Mouse (Mus musculus): ENCODE measurements around the gene Scgb1c1. TPM values are rescaled to one million over a fixed set of nuclear protein-coding genes. Genes with fewer than 3 reads are reported as not detected.
"Not testable (repeated sequence)": the region's sequence is repeated elsewhere in the genome, so short reads cannot be mapped to it uniquely, and the experiment has no call there.

Gene Scgb1c1
- polyA plus RNA-seq, 1 experiment, result not detected

GRCm38 (mm10) chr7:140880865-140881515 is 35.6 kb downstream of the Scgb1c1 start:
- 4% methylated on average over 8 of the region's 8 CpGs for WGBS
- peaks cover 2% of the 10 kb centered on the region; the same call in 1 of the 2 replicates for H3K4me1 ChIP-seq (ENCODE audit: control insufficient read depth, insufficient read depth, insufficient read length, low read length)
- TF ChIP-seq CTCF (IDR thresholded peaks at IDR 0.05; ENCODE audit: extremely low read depth, insufficient read length, insufficient replicate concordance, low read depth, low read length), result no peak
- TF ChIP-seq POLR2A (IDR thresholded peaks at IDR 0.05; ENCODE audit: low read depth, low read length), result no peak
- no peaks in the 10 kb centered on the region for H3K27me3 ChIP-seq (ENCODE audit: control insufficient read depth, insufficient read depth, low read length)
- peaks cover 12% of the 10 kb centered on the region for H3K36me3 ChIP-seq (ENCODE audit: control insufficient read depth, insufficient read depth, low read length)
- peak overlapping the region; percentile 98 for H3K4me3 ChIP-seq (ENCODE audit: low read depth, low read length)
- H3K27ac ChIP-seq (ENCODE audit: insufficient read depth, low read depth, low read length), result 0 out of 2 replicates have a peak overlapping the region, but pooled peaks have one; percentile 16

GRCm38 (mm10) chr7:140881696-140882468 is 36.5 kb downstream of the Scgb1c1 start, which contains the start of the genes Psmd13 and Sirt3:
TSS of gene Psmd13 (plus strand) at chr7:140881968.
TSS of gene Sirt3 (minus strand) at chr7:140882309.
- TF ChIP-seq CTCF (IDR thresholded peaks at IDR 0.05; ENCODE audit: extremely low read depth, insufficient read length, insufficient replicate concordance, low read depth, low read length) (peak; percentile 19; the same call in 1 of the 2 replicates), POLR2A (IDR thresholded peaks at IDR 0.05; ENCODE audit: low read depth, low read length) (peak; percentile 34; the same call in 1 of the 2 replicates)

GRCm38 (mm10) chr7:140882469-140882803 is 37.1 kb downstream of the Scgb1c1 start:
- peaks cover 2% of the 10 kb centered on the region; the same call in 1 of the 2 replicates for H3K4me1 ChIP-seq (ENCODE audit: control insufficient read depth, insufficient read depth, insufficient read length, low read length)
- peak overlapping the region; percentile 98 for H3K4me3 ChIP-seq (ENCODE audit: low read depth, low read length)
- 0 out of 2 replicates have a peak overlapping the region, but pooled peaks have one; percentile 4 for H3K27ac ChIP-seq (ENCODE audit: insufficient read depth, low read depth, low read length)
- peaks cover 16% of the 10 kb centered on the region for H3K36me3 ChIP-seq (ENCODE audit: control insufficient read depth, insufficient read depth, low read length)
- under 1% methylated on average over 12 of the region's 12 CpGs for WGBS
- TF ChIP-seq CTCF (IDR thresholded peaks at IDR 0.05; ENCODE audit: extremely low read depth, insufficient read length, insufficient replicate concordance, low read depth, low read length) (no peak), POLR2A (IDR thresholded peaks at IDR 0.05; ENCODE audit: low read depth, low read length) (no peak)
- H3K27me3 ChIP-seq (ENCODE audit: control insufficient read depth, insufficient read depth, low read length), result no peaks in the 10 kb centered on the region

More at GRCm38 (mm10) chr7:140881696-140882468, 36.5 kb downstream of the Scgb1c1 start, which contains the start of the genes Psmd13 and Sirt3:
- peak within 1 kb of the TSS; percentile 97 for H3K27ac ChIP-seq (ENCODE audit: insufficient read depth, low read depth, low read length)
- WGBS, result under 1% methylated on average over 59 of the region's 59 CpGs
- H3K27me3 ChIP-seq (ENCODE audit: control insufficient read depth, insufficient read depth, low read length), result no peaks in the 10 kb centered on the region
- H3K4me3 ChIP-seq (ENCODE audit: low read depth, low read length), result peak within 1 kb of the TSS; percentile 98
- peaks cover 12% of the 10 kb centered on the region for H3K36me3 ChIP-seq (ENCODE audit: control insufficient read depth, insufficient read depth, low read length)
- peaks cover 2% of the 10 kb centered on the region; the same call in 1 of the 2 replicates for H3K4me1 ChIP-seq (ENCODE audit: control insufficient read depth, insufficient read depth, insufficient read length, low read length)

- 95% methylated on average over 16 of the region's 16 CpGs for WGBS
- H3K4me1 ChIP-seq (ENCODE audit: control insufficient read depth, insufficient read depth, insufficient read length, low read length); H3K27me3 ChIP-seq (ENCODE audit: control insufficient read depth, insufficient read depth, low read length); H3K4me3 ChIP-seq (ENCODE audit: low read depth, low read length); H3K27ac ChIP-seq (ENCODE audit: insufficient read depth, low read depth, low read length): not testable (repeated sequence)
- H3K36me3 ChIP-seq (ENCODE audit: control insufficient read depth, insufficient read depth, low read length), result peaks cover 64% of the 10 kb centered on the region
Observed at GRCm38 (mm10) chr7:140890636-140891035, 45.3 kb downstream of the Scgb1c1 start.

GRCm38 (mm10) chr7:140894031-140894430 is 48.7 kb downstream of the Scgb1c1 start:
- TF ChIP-seq CTCF (IDR thresholded peaks at IDR 0.05; ENCODE audit: extremely low read depth, insufficient read length, insufficient replicate concordance, low read depth, low read length), result no peak

GRCm38 (mm10) chr7:140894611-140895010 is 49.3 kb downstream of the Scgb1c1 start:
- TF ChIP-seq CTCF (IDR thresholded peaks at IDR 0.05; ENCODE audit: extremely low read depth, insufficient read length, insufficient replicate concordance, low read depth, low read length), result no peak
- no peak for TF ChIP-seq POLR2A (IDR thresholded peaks at IDR 0.05; ENCODE audit: low read depth, low read length)
- Histone ChIP-seq H3K27me3 (ENCODE audit: control insufficient read depth, insufficient read depth, low read length) (no peaks in the 10 kb centered on the region), H3K4me3 (ENCODE audit: low read depth, low read length) (no peak overlapping the region), H3K4me1 (ENCODE audit: control insufficient read depth, insufficient read depth, insufficient read length, low read length) (no peaks in the 10 kb centered on the region), H3K36me3 (ENCODE audit: control insufficient read depth, insufficient read depth, low read length) (peaks cover 56% of the 10 kb centered on the region), H3K27ac (ENCODE audit: insufficient read depth, low read depth, low read length) (no peak overlapping the region)
- 85% methylated on average over 3 of the region's 3 CpGs for WGBS

More at GRCm38 (mm10) chr7:140894031-140894430, 48.7 kb downstream of the Scgb1c1 start:
- Histone ChIP-seq H3K36me3 (ENCODE audit: control insufficient read depth, insufficient read depth, low read length) (peaks cover 61% of the 10 kb centered on the region), H3K4me1 (ENCODE audit: control insufficient read depth, insufficient read depth, insufficient read length, low read length) (no peaks in the 10 kb centered on the region), H3K27ac (ENCODE audit: insufficient read depth, low read depth, low read length) (no peak overlapping the region), H3K27me3 (ENCODE audit: control insufficient read depth, insufficient read depth, low read length) (no peaks in the 10 kb centered on the region), H3K4me3 (ENCODE audit: low read depth, low read length) (no peak overlapping the region)
- 94% methylated on average over 7 of the region's 7 CpGs for WGBS

Other genes starting within 250 kb of the Scgb1c1 start
- not detected in 2 replicates for gene Olfr46, start 244.3 kb upstream of the Scgb1c1 start, polyA plus RNA-seq (2012; rRNA removed)
- not detected in 2 replicates for gene Olfr61, start 216.6 kb upstream of the Scgb1c1 start, polyA plus RNA-seq (2012; rRNA removed)
- gene Olfr53, start 199.1 kb upstream of the Scgb1c1 start, polyA plus RNA-seq (2012; rRNA removed), result not detected in 2 replicates
- gene Olfr539, start 185.6 kb upstream of the Scgb1c1 start, polyA plus RNA-seq (2012; rRNA removed), result not detected in 2 replicates
- not detected in 2 replicates for gene Olfr45, start 163.6 kb upstream of the Scgb1c1 start, polyA plus RNA-seq (2012; rRNA removed)
- not detected in 2 replicates for gene Olfr541, start 148.3 kb upstream of the Scgb1c1 start, polyA plus RNA-seq (2012; rRNA removed)
- gene Cyp2e1, start 81.8 kb upstream of the Scgb1c1 start, polyA plus RNA-seq (2012; rRNA removed), result 0.09 and 0.13 TPM in 2 replicates
- not detected in 2 replicates for gene Syce1, start 57.7 kb upstream of the Scgb1c1 start, polyA plus RNA-seq (2012; rRNA removed)
- not detected in 2 replicates for gene Zfp941, start 23.4 kb upstream of the Scgb1c1 start, polyA plus RNA-seq (2012; rRNA removed)
- gene Urah, start 10.5 kb upstream of the Scgb1c1 start, polyA plus RNA-seq (2012; rRNA removed), result 36.7 and 37.3 TPM in 2 replicates
- not detected in 2 replicates for gene Odf3, start 2.3 kb downstream of the Scgb1c1 start, polyA plus RNA-seq (2012; rRNA removed)
- gene Gm45785, start 10.8 kb downstream of the Scgb1c1 start, polyA plus RNA-seq (2012; rRNA removed), result not detected in 2 replicates
- 47.5 and 95.5 TPM in 2 replicates for gene Ric8a, start 11.4 kb downstream of the Scgb1c1 start, polyA plus RNA-seq (2012; rRNA removed)
- 10.4 and 17.1 TPM in 2 replicates for gene Bet1l, start 12.0 kb downstream of the Scgb1c1 start, polyA plus RNA-seq (2012; rRNA removed)
- 33.5 and 55.7 TPM in 2 replicates for gene Psmd13, start 36.4 kb downstream of the Scgb1c1 start, polyA plus RNA-seq (2012; rRNA removed)
- gene Sirt3, start 36.8 kb downstream of the Scgb1c1 start, polyA plus RNA-seq (2012; rRNA removed), result 13.6 and 20.4 TPM in 2 replicates
- gene Cox8b, start 54.9 kb downstream of the Scgb1c1 start, polyA plus RNA-seq (2012; rRNA removed), result 1.1 and 1.2 TPM in 2 replicates
- 45.0 and 110 TPM in 2 replicates for gene Nlrp6, start 75.4 kb downstream of the Scgb1c1 start, polyA plus RNA-seq (2012; rRNA removed)
- gene Pgghg, start 95.8 kb downstream of the Scgb1c1 start, polyA plus RNA-seq (2012; rRNA removed), result 10.8 and 15.1 TPM in 2 replicates
- gene Ifitm5, start 104.7 kb downstream of the Scgb1c1 start, polyA plus RNA-seq (2012; rRNA removed), result 0.56 and 0.87 TPM in 2 replicates
- gene Gm45717, start 110.4 kb downstream of the Scgb1c1 start, polyA plus RNA-seq (2012; rRNA removed), result 1.1 TPM in 1 of 2 replicates, not detected in the other
- 263 and 363 TPM in 2 replicates for gene Ifitm2, start 110.4 kb downstream of the Scgb1c1 start, polyA plus RNA-seq (2012; rRNA removed)
- gene Ifitm1, start 121.7 kb downstream of the Scgb1c1 start, polyA plus RNA-seq (2012; rRNA removed), result 107 and 120 TPM in 2 replicates
- gene Ifitm3, start 165.2 kb downstream of the Scgb1c1 start, polyA plus RNA-seq (2012; rRNA removed), result 101 and 147 TPM in 2 replicates
- 2.5 and 3.1 TPM in 2 replicates for gene Ifitm6, start 172.4 kb downstream of the Scgb1c1 start, polyA plus RNA-seq (2012; rRNA removed)
- not detected in 2 replicates for gene Gm17387, start 183.6 kb downstream of the Scgb1c1 start, polyA plus RNA-seq (2012; rRNA removed)
- gene B4galnt4, start 215.6 kb downstream of the Scgb1c1 start, polyA plus RNA-seq (2012; rRNA removed), result 5.4 and 15.8 TPM in 2 replicates
- gene Pkp3, start 232.7 kb downstream of the Scgb1c1 start, polyA plus RNA-seq (2012; rRNA removed), result 87.5 and 236 TPM in 2 replicates